Mouse (Mus musculus): ENCODE measurements around the gene Asb10. TPM values are rescaled to one million over a fixed set of nuclear protein-coding genes. Genes with fewer than 3 reads are reported as not detected.

Asb10 gene
- 0.18 and 0.21 TPM in 2 replicates for polyA plus RNA-seq (2015; fragmentation: Nextera tagmentation; extraction: Ambion mirVana)

- Histone ChIP-seq H3K4me1 (ENCODE audit: control insufficient read depth, insufficient read depth, low read depth, low read length) (peaks cover 4% of the 10 kb centered on the region), H3K4me2 (ENCODE audit: low read length) (no peak within 1 kb of the TSS), H3K36me3 (ENCODE audit: control insufficient read depth, insufficient read depth, low read length) (no peaks in the 10 kb centered on the region), H3K27me3 (replicated peaks; ENCODE audit: control insufficient read depth, insufficient read depth, low read length) (peaks cover 2% of the 10 kb centered on the region; the same call in 1 of the 2 replicates), H3K9me3 (ENCODE audit: control insufficient read depth, low read length) (no peaks in the 10 kb centered on the region), H3K9ac (ENCODE audit: low read depth, low read length) (no peak within 1 kb of the TSS), H3K27ac (ENCODE audit: low read depth, low read length) (no peak within 1 kb of the TSS), H3K4me3 (ENCODE audit: low read length) (no peak within 1 kb of the TSS)
- 44% methylated on average over 14 of the region's 14 CpGs for WGBS
- ATAC-seq: no peak
Observed at GRCm38 (mm10) chr5:24540387-24541143, at the start of gene Asb10. Gene Asb10 (minus strand): TSS chr5:24540978.

- Histone ChIP-seq H3K27ac (ENCODE audit: low read depth, low read length) (no peak overlapping the region), H3K4me3 (ENCODE audit: low read length) (no peak overlapping the region), H3K4me2 (ENCODE audit: low read length) (no peak overlapping the region), H3K4me1 (ENCODE audit: control insufficient read depth, insufficient read depth, low read depth, low read length) (peaks cover 24% of the 10 kb centered on the region), H3K9me3 (ENCODE audit: control insufficient read depth, low read length) (no peaks in the 10 kb centered on the region), H3K9ac (ENCODE audit: low read depth, low read length) (no peak overlapping the region), H3K36me3 (ENCODE audit: control insufficient read depth, insufficient read depth, low read length) (peaks cover 34% of the 10 kb centered on the region), H3K27me3 (replicated peaks; ENCODE audit: control insufficient read depth, insufficient read depth, low read length) (no peaks in the 10 kb centered on the region)
- WGBS: 89% methylated on average over 20 of the region's 20 CpGs
- no peak for ATAC-seq
Observed at GRCm38 (mm10) chr5:24589511-24590500, 49.0 kb upstream of the Asb10 start.

GRCm38 (mm10) chr5:24587200-24587577, 46.4 kb upstream of the Asb10 start:
- ATAC-seq: peak; percentile 15; the same call in 1 of the 2 replicates
- 18% methylated on average over 4 of the region's 4 CpGs for WGBS
- peak overlapping the region; percentile 92 for H3K9ac ChIP-seq (ENCODE audit: low read depth, low read length)
- peaks cover 24% of the 10 kb centered on the region for H3K4me1 ChIP-seq (ENCODE audit: control insufficient read depth, insufficient read depth, low read depth, low read length)
- peak overlapping the region; percentile 91 for H3K4me3 ChIP-seq (ENCODE audit: low read length)
- peak overlapping the region; percentile 81 for H3K4me2 ChIP-seq (ENCODE audit: low read length)
- H3K36me3 ChIP-seq (ENCODE audit: control insufficient read depth, insufficient read depth, low read length): peaks cover 12% of the 10 kb centered on the region
- no peaks in the 10 kb centered on the region for H3K27me3 ChIP-seq (replicated peaks; ENCODE audit: control insufficient read depth, insufficient read depth, low read length)
- peak overlapping the region; percentile 88 for H3K27ac ChIP-seq (ENCODE audit: low read depth, low read length)
- H3K9me3 ChIP-seq (ENCODE audit: control insufficient read depth, low read length): no peaks in the 10 kb centered on the region

GRCm38 (mm10) chr5:24586547-24587199, 45.9 kb upstream of the Asb10 start, which contains the start of gene Chpf2:
Gene Chpf2 (plus strand): TSS chr5:24586741.
- peak; percentile 93 for ATAC-seq
- H3K36me3 ChIP-seq (ENCODE audit: control insufficient read depth, insufficient read depth, low read length): peaks cover 7% of the 10 kb centered on the region
- peak within 1 kb of the TSS; percentile 88 for H3K27ac ChIP-seq (ENCODE audit: low read depth, low read length)
- H3K4me2 ChIP-seq (ENCODE audit: low read length): peak within 1 kb of the TSS; percentile 81
- peak within 1 kb of the TSS; percentile 92 for H3K9ac ChIP-seq (ENCODE audit: low read depth, low read length)
- under 1% methylated on average over 34 of the region's 43 CpGs for WGBS
- H3K27me3 ChIP-seq (replicated peaks; ENCODE audit: control insufficient read depth, insufficient read depth, low read length): no peaks in the 10 kb centered on the region
- peak within 1 kb of the TSS; percentile 91 for H3K4me3 ChIP-seq (ENCODE audit: low read length)
- no peaks in the 10 kb centered on the region for H3K9me3 ChIP-seq (ENCODE audit: control insufficient read depth, low read length)
- H3K4me1 ChIP-seq (ENCODE audit: control insufficient read depth, insufficient read depth, low read depth, low read length): peaks cover 22% of the 10 kb centered on the region

DNA sequence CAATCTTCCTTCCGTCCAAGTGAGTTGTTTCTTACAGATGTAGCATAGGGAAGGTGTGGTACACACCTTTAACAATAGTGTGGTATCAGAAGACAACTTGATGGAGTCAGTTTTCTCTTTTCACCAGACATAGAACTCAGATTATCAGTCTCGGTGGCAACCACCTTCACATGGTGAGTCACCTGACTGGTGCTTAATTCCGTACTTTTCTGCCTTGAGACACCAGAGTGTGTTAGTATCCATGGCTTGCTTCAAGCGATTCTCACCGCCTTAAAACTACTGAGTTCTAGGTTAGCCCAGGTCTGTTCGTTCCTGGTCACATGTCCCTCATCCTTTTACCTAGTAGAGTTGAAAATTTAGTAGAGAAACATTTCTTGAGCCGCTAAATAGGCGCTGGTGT, 45.3 kb upstream of the Asb10 start:
- 10% methylated on average over 8 of the region's 8 CpGs for WGBS
- H3K27me3 ChIP-seq (replicated peaks; ENCODE audit: control insufficient read depth, insufficient read depth, low read length): no peaks in the 10 kb centered on the region
- H3K9ac ChIP-seq (ENCODE audit: low read depth, low read length): peak overlapping the region; percentile 92
- peak overlapping the region; percentile 91 for H3K4me3 ChIP-seq (ENCODE audit: low read length)
- peaks cover 20% of the 10 kb centered on the region for H3K4me1 ChIP-seq (ENCODE audit: control insufficient read depth, insufficient read depth, low read depth, low read length)
- H3K9me3 ChIP-seq (ENCODE audit: control insufficient read depth, low read length): no peaks in the 10 kb centered on the region
- peak overlapping the region; percentile 88 for H3K27ac ChIP-seq (ENCODE audit: low read depth, low read length)
- H3K36me3 ChIP-seq (ENCODE audit: control insufficient read depth, insufficient read depth, low read length): peaks cover 6% of the 10 kb centered on the region; the same call in 1 of the 2 replicates
- peak; percentile 43 for ATAC-seq
- H3K4me2 ChIP-seq (ENCODE audit: low read length): peak overlapping the region; percentile 81

DNA sequence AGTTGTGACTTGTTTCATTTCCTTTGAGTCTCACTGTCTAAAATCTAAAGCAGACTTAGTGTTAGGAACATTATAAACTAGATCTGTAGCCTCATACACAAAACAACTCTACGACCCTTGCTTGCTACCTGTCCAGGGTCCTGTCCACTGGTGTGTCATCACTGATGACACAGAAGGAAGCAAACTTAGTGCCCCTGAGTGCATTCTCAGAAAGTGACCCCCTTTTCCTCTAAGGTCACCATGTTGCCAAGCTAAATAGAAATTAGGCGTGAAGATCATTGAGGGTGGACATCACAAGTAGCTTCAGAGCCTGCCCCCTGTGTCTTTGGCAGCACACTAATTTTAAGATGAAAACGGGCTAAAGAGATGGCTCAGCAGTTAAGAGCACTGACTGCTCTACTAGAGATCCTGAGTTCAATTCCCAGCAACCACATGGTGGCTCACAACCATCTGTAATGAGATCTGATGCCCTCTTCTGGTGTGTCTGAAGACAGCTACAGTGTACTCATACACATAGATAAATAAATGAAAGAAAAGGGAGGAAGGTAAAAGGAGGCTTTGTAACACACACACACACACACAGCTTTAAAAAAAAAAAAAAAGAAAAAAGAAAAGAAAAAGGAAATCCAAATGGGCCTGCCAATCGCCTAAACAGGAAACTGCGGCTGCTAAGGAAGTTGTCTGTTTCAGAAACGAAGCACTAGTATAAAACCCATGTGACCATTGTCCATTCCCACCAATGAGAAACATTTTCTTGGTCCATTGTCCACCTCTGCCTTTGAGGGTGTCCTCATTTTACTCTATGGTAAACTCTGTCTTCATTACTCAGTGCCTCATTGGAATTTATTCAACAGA, 37.6 kb upstream of the Asb10 start:
- no peak for ATAC-seq
- no peak overlapping the region for H3K27ac ChIP-seq (ENCODE audit: low read depth, low read length)
- no peaks in the 10 kb centered on the region for H3K9me3 ChIP-seq (ENCODE audit: control insufficient read depth, low read length)
- WGBS: 77% methylated on average over 6 of the region's 6 CpGs
- H3K27me3 ChIP-seq (replicated peaks; ENCODE audit: control insufficient read depth, insufficient read depth, low read length): no peaks in the 10 kb centered on the region
- H3K4me3 ChIP-seq (ENCODE audit: low read length): peak overlapping the region; percentile 65
- H3K4me1 ChIP-seq (ENCODE audit: control insufficient read depth, insufficient read depth, low read depth, low read length): peaks cover 12% of the 10 kb centered on the region
- H3K4me2 ChIP-seq (ENCODE audit: low read length): peak overlapping the region; percentile 57
- H3K36me3 ChIP-seq (ENCODE audit: control insufficient read depth, insufficient read depth, low read length): peaks cover 6% of the 10 kb centered on the region
- no peak overlapping the region; the same call in 1 of the 2 replicates for H3K9ac ChIP-seq (ENCODE audit: low read depth, low read length)

GRCm38 (mm10) chr5:24577183-24577929, 36.6 kb upstream of the Asb10 start, which contains the start of gene Abcf2:
Gene Abcf2 (minus strand): TSS chr5:24577467.
- no peaks in the 10 kb centered on the region for H3K27me3 ChIP-seq (replicated peaks; ENCODE audit: control insufficient read depth, insufficient read depth, low read length)
- H3K9ac ChIP-seq (ENCODE audit: low read depth, low read length): peak within 1 kb of the TSS; percentile 65
- H3K27ac ChIP-seq (ENCODE audit: low read depth, low read length): peak within 1 kb of the TSS; percentile 74
- H3K36me3 ChIP-seq (ENCODE audit: control insufficient read depth, insufficient read depth, low read length): peaks cover 15% of the 10 kb centered on the region
- WGBS: under 1% methylated on average over 48 of the region's 48 CpGs
- peak within 1 kb of the TSS; percentile 96 for H3K4me2 ChIP-seq (ENCODE audit: low read length)
- H3K4me1 ChIP-seq (ENCODE audit: control insufficient read depth, insufficient read depth, low read depth, low read length): peaks cover 12% of the 10 kb centered on the region
- ATAC-seq: peak; percentile 97
- H3K9me3 ChIP-seq (ENCODE audit: control insufficient read depth, low read length): no peaks in the 10 kb centered on the region
- H3K4me3 ChIP-seq (ENCODE audit: low read length): peak within 1 kb of the TSS; percentile 65

All from hindbrain, embryonic 16.5 days (tissue).